Mouse (Mus musculus) heart, postnatal 0 days (tissue): Measurements from ENCODE around the gene Dusp23.

Source experiments
- CTCF ChIP-seq: IDR thresholded peaks from 2 replicates; pipeline ENCODE4 v1.5.1; 2016; ENCODE audit warnings: antibody characterized with exemption, control low read depth, low read depth
- EP300 ChIP-seq: IDR thresholded peaks from 2 replicates; pipeline ENCODE4 v1.6.1; 2016; ENCODE audit warnings: antibody characterized with exemption, low read depth

GRCm38 (mm10) chr1:172634136-172634535 lies 1.4 kb upstream of the Dusp23 start:
- TF ChIP-seq CTCF: no peak
- no peak for TF ChIP-seq EP300
